Mouse (Mus musculus) neural tube, embryonic 11.5 days (tissue): ENCODE data around the gene Hectd4. TPM values are rescaled to one million over a fixed set of nuclear protein-coding genes. Genes with fewer than 3 reads are reported as not detected.
"Not testable (repeated sequence)": the region's sequence is repeated elsewhere in the genome, so short reads cannot be mapped to it uniquely, and the experiment has no call there.

ENCODE experiments used
- ATAC-seq: fragments of 200-750 bp; cut with Nextera tagmentation; 2 replicates; pipeline ENCODE4 v1.8.0; 2017; ENCODE audit warnings: moderate number of reproducible peaks, mild to moderate bottlenecking, moderate TSS enrichment, moderate library complexity; ENCODE audit not compliant: insufficient read depth, low FRiP score, low TSS enrichment
- DNase-seq: peaks from one replicate; pipeline ENCODE4 v3.0.0-alpha.2; 2015; ENCODE audit warnings: low spot score
- H3K27ac ChIP-seq: fragments of 300-500 bp; sonication (generic); 2 replicates; pipeline ENCODE4 v1.5.1; 2014; ENCODE audit warnings: low read depth, mild to moderate bottlenecking, low read length
- H3K27me3 ChIP-seq: fragments of 300-500 bp; sonication (generic); 2 replicates; pipeline ENCODE4 v1.6.1; 2014; ENCODE audit warnings: mild to moderate bottlenecking, low read length, mixed read lengths; ENCODE audit not compliant: control insufficient read depth, insufficient read depth
- H3K36me3 ChIP-seq: fragments of 300-500 bp; sonication (generic); 2 replicates; pipeline ENCODE4 v1.6.1; 2014; ENCODE audit warnings: mild to moderate bottlenecking, low read length, moderate library complexity, mixed read lengths; ENCODE audit not compliant: control insufficient read depth, insufficient read depth
- H3K4me1 ChIP-seq: fragments of 300-500 bp; sonication (generic); 2 replicates; pipeline ENCODE4 v1.6.1; 2014; ENCODE audit warnings: low read length, mixed read lengths; ENCODE audit not compliant: control insufficient read depth, insufficient read depth
- H3K4me2 ChIP-seq: fragments of 300-500 bp; sonication (generic); 2 replicates; pipeline ENCODE4 v1.6.1; 2014; ENCODE audit warnings: low read depth, mild to moderate bottlenecking, moderate library complexity
- H3K4me3 ChIP-seq: fragments of 300-500 bp; sonication (generic); 2 replicates; pipeline ENCODE4 v1.5.1; 2014; ENCODE audit warnings: low read depth, low read length
- H3K9ac ChIP-seq: fragments of 300-500 bp; sonication (generic); 2 replicates; pipeline ENCODE4 v1.6.1; 2014; ENCODE audit warnings: mild to moderate bottlenecking, low read length
- H3K9me3 ChIP-seq: fragments of 300-500 bp; sonication (generic); 2 replicates; pipeline ENCODE4 v1.6.1; 2016; ENCODE audit warnings: low read length; ENCODE audit not compliant: control insufficient read depth
- WGBS: fragments of 180-500 bp; shearing (Covaris S2); extraction: QIAGEN DNeasy Blood & Tissue Kit; methylation state at CpG from one replicate; pipeline ENCODE4 v1.1.7; 2014; 5-methylcytosine and 5-hydroxymethylcytosine counted together
- polyA plus RNA-seq: library from polyadenylated mRNA; unstranded; fragments of >200 nt; fragmentation: Nextera tagmentation; extraction: Ambion mirVana; gene quantifications from 2 replicates; pipeline ENCODE4 v1.2.1, GENCODE M21; 2014

Gene Hectd4
- polyA plus RNA-seq, 1 experiment from 2014 or later, result 11.7 TPM

- not testable (repeated sequence) for H3K4me3 ChIP-seq, H3K9ac ChIP-seq, H3K27ac ChIP-seq, ATAC-seq, H3K27me3 ChIP-seq, H3K4me2 ChIP-seq, H3K36me3 ChIP-seq, H3K9me3 ChIP-seq, DNase-seq, H3K4me1 ChIP-seq
- WGBS, result 93% methylated on average over 3 of the region's 4 CpGs
These were observed 4.0 kb downstream of the Hectd4 start for GRCm38 (mm10) chr5:121224020-121224419.

- H3K27ac ChIP-seq, result no peak overlapping the region
- 0 out of 2 replicates have a peak, but pooled peaks cover 2% of the 10 kb centered on the region for H3K4me1 ChIP-seq
- no peak overlapping the region for H3K4me3 ChIP-seq
- H3K9me3 ChIP-seq, result no peaks in the 10 kb centered on the region
- ATAC-seq, result no peak
- 93% methylated on average over 3 of the region's 3 CpGs for WGBS
- no peak overlapping the region for H3K4me2 ChIP-seq
- H3K36me3 ChIP-seq, result no peaks in the 10 kb centered on the region
- H3K9ac ChIP-seq, result no peak overlapping the region
- H3K27me3 ChIP-seq, result no peaks in the 10 kb centered on the region
- no peak for DNase-seq
These were observed 4.8 kb downstream of the Hectd4 start for GRCm38 (mm10) chr5:121224856-121225255.

DNA sequence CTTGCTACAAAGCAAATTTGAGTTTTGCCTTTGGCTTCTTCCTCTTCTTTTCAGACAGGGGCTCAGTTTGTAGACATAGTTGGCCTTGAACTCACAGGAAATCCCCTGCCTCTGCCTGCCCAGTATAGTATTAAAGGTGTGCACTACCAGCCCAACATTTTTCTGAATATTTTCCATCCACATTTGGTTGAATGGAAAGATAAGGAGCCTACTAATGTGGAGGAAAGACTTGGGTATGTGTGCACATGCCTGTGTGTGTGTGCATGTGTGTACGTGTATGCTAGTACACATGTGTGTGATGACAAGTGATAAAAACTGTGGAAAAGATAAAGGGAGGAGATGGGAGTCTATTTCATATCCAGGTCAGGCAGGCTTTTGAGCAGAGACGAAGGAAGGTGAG lies 5.8 kb downstream of the Hectd4 start:
- ATAC-seq (no peak), DNase-seq (no peak)
- Histone ChIP-seq H3K27me3 (no peaks in the 10 kb centered on the region), H3K9me3 (no peaks in the 10 kb centered on the region), H3K4me2 (no peak overlapping the region), H3K9ac (no peak overlapping the region), H3K4me3 (no peak overlapping the region), H3K4me1 (0 out of 2 replicates have a peak, but pooled peaks cover 2% of the 10 kb centered on the region), H3K36me3 (no peaks in the 10 kb centered on the region), H3K27ac (no peak overlapping the region)
- WGBS, result 89% methylated on average over 2 of the region's 2 CpGs

DNA sequence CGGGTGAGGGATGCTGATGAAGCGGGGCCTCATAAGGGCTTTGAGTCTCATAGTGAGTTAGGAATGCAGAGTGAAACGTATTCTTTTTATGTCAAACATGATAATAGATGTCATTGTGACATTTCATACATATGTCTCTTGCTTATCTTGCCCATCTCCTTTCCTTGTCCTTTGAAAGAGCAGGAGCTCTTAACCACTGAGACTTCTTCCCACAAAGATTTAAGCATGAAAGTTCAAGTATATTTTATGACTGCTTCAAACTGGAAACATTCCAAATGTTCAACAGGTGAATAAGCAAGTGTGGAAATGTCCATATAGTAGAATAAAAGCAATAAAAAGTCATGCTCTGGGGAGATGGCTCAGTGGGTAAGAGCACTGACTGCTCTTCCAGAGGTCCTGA lies 6.4 kb downstream of the Hectd4 start:
- no peak overlapping the region for H3K4me2 ChIP-seq

GRCm38 (mm10) chr5:121226845-121227244 lies 6.8 kb downstream of the Hectd4 start:
- no peak overlapping the region for H3K27ac ChIP-seq
- no peaks in the 10 kb centered on the region for H3K36me3 ChIP-seq
- no peaks in the 10 kb centered on the region for H3K9me3 ChIP-seq
- DNase-seq (no peak), ATAC-seq (no peak)
- H3K4me1 ChIP-seq, result 0 out of 2 replicates have a peak, but pooled peaks cover 2% of the 10 kb centered on the region
- H3K4me3 ChIP-seq, result no peak overlapping the region
- H3K27me3 ChIP-seq, result no peaks in the 10 kb centered on the region
- H3K9ac ChIP-seq, result no peak overlapping the region
- H3K4me2 ChIP-seq, result no peak overlapping the region
- 90% methylated on average over 4 of the region's 4 CpGs for WGBS

More for the DNA sequence above, 6.4 kb downstream of the Hectd4 start:
- Histone ChIP-seq H3K4me3 (no peak overlapping the region), H3K9me3 (no peaks in the 10 kb centered on the region), H3K4me1 (0 out of 2 replicates have a peak, but pooled peaks cover 2% of the 10 kb centered on the region), H3K27ac (no peak overlapping the region), H3K27me3 (no peaks in the 10 kb centered on the region), H3K9ac (no peak overlapping the region), H3K36me3 (no peaks in the 10 kb centered on the region)
- 86% methylated on average over 3 of the region's 3 CpGs for WGBS
- ATAC-seq (no peak), DNase-seq (no peak)

GRCm38 (mm10) chr5:121227330-121227729 lies 7.3 kb downstream of the Hectd4 start:
- DNase-seq, H3K9me3 ChIP-seq, H3K27me3 ChIP-seq, H3K4me2 ChIP-seq, H3K4me1 ChIP-seq, H3K36me3 ChIP-seq, H3K4me3 ChIP-seq, ATAC-seq, H3K9ac ChIP-seq, H3K27ac ChIP-seq: not testable (repeated sequence)
- WGBS, result 88% methylated on average over 1 of the region's 1 CpGs

- ATAC-seq, result no peak
- no peak overlapping the region for H3K4me3 ChIP-seq
- no peak overlapping the region for H3K27ac ChIP-seq
- H3K36me3 ChIP-seq, result no peaks in the 10 kb centered on the region
- H3K4me2 ChIP-seq, result no peak overlapping the region
- H3K9me3 ChIP-seq, result no peaks in the 10 kb centered on the region
- no peaks in the 10 kb centered on the region for H3K4me1 ChIP-seq
- H3K9ac ChIP-seq, result no peak overlapping the region
- no peaks in the 10 kb centered on the region for H3K27me3 ChIP-seq
- WGBS, result 94% methylated on average over 2 of the region's 2 CpGs
- no peak for DNase-seq
These were observed 9.2 kb downstream of the Hectd4 start for GRCm38 (mm10) chr5:121229182-121229581.

DNA sequence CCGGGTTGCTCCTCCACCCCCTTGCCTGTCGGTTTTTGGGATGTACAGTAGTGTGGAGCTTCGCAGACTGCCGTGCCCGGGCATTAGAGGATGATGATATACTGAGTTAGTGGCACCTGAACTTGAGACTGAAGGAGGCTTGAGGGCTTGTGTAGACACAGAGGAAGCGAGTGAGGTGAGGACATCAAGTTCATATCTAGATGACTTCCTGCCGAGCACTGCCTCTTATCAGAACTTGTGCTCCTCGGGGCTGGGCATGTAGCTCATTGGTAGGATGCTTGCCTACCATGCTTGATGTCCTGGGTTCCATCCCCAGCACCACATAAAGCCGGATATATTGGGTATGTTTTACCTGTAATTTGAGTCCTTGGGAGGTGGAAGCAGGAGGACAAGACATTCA lies 10.8 kb downstream of the Hectd4 start:
- H3K27me3 ChIP-seq, result no peaks in the 10 kb centered on the region
- H3K4me2 ChIP-seq, result no peak overlapping the region
- 96% methylated on average over 9 of the region's 9 CpGs for WGBS
- DNase-seq (no peak), ATAC-seq (no peak)
- H3K36me3 ChIP-seq, result no peaks in the 10 kb centered on the region
- no peaks in the 10 kb centered on the region for H3K4me1 ChIP-seq
- H3K9ac ChIP-seq, result no peak overlapping the region
- H3K9me3 ChIP-seq, result no peaks in the 10 kb centered on the region
- H3K27ac ChIP-seq, result no peak overlapping the region
- H3K4me3 ChIP-seq, result no peak overlapping the region

DNA sequence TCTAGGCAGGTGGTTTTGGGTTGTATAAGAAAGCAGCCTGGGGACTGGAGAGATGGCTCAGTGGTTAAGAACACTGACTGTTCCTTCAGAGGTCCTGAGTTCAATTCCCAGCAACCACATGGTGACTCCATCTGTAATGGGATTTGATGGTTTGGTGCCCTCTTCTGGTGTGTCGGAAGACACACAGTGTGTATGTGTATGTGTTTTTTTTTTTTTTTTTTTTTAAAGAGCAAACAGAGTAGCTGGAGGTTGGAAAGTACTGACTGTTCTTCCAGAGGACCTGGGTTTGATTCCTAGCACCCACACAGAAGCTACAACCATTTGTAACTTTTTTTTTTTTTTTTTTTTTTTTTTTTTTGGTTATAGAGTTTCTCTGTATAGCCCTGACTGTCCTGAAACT lies 12.8 kb downstream of the Hectd4 start:
- Histone ChIP-seq H3K9ac (no peak overlapping the region), H3K27ac (no peak overlapping the region), H3K4me1 (no peaks in the 10 kb centered on the region), H3K36me3 (no peaks in the 10 kb centered on the region), H3K4me3 (no peak overlapping the region), H3K9me3 (no peaks in the 10 kb centered on the region), H3K4me2 (no peak overlapping the region), H3K27me3 (no peaks in the 10 kb centered on the region)
- 95% methylated on average over 1 of the region's 1 CpGs for WGBS
- DNase-seq (no peak), ATAC-seq (no peak)
